Mouse (Mus musculus): Measurements from ENCODE around the gene Mrps18c.
A peak's percentile ranks its signal among the peaks of the same experiment; 100 is the strongest.

The Mrps18c gene

DNA sequence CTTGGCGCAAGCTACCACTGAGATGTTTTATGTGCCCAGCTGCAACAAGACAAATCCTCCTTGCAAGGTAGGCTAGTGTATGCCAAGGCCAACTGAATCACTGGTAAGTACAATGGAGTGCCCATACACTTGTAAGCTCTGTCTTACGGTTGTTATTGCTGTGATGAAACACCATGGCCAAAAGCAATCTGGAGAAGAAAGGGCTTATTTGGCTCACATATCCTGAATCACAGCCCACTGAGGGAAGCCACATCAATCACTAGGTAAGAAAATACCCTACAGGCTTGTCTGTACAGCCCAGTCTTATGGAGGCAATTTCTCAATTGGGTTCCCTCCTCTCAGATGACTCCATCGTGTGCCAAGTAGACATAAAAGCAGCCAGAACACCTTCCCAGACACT lies 30.3 kb downstream of the Mrps18c start:
- DNase-seq = no peak

DNA sequence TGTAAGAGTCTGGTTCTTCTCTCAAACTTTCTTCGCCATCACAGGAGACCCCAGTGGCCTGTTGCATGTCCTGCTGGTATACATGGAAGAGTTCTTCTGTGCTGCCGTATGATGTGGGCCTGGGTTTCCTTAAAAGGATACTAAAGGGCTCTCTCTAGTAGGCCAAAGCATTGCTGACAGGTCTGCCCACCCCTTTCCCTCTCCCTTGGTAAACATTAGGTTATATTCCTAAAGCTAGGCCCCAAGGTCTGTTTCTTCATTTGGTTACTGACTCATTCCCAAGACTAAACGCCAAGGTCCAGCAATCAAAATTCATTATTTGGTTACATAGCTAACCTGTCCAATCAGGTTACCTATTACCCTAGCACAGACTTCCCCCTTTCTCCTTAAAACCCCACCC lies 34.3 kb downstream of the Mrps18c start:
- no peak for DNase-seq

DNA sequence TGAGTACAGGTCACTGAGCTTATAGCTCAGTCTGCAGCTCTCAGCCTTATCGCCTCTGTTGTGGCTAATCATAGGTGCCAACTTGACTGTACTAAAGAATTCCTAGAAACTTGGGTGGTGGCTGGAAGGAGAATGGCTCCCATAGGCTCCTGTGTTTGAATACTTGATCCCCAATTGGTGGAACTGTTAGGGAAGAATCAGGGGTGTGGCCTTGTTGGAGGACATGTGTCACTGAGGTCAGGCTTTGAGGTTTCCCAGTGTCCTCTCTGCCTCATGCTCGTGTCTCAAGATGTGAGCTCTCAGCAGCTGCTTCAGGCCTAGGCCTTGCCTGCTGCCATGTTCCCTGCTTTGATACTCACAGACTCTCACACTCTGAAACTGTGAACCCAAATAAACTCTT lies 35.4 kb downstream of the Mrps18c start:
- no peak for DNase-seq

DNA sequence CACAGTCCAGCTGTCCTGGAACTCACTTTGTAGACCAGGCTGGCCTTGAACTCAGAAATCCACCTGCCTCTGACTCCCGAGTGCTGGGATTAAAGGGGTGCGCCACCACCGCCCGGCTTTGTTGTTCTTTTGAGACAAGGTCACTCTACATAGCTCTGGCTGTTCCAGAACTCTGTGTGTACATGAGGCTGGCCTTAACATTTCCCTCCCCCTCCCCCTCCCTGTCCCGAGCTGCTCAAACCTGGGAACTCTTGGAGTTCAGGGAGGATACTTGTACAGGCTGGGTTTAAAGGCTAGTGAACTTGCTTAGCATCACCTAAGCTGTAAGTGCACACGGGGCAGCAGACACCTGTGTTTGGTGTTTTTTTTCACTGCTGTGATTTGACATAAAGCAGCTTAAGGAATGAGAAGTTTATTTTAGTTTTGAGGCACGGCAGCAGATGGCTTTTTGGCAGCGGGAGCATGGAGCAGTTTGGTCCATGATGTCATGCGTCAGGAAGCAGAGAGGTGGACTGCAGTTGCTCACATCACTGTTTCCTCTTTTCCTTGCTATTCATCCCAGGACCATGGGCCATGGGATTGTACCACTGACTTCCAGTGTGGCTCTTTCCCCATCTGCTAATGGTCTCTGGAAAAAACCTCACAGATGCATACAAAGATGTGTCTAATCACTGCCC lies 37.6 kb downstream of the Mrps18c start:
- no peak for DNase-seq

DNA sequence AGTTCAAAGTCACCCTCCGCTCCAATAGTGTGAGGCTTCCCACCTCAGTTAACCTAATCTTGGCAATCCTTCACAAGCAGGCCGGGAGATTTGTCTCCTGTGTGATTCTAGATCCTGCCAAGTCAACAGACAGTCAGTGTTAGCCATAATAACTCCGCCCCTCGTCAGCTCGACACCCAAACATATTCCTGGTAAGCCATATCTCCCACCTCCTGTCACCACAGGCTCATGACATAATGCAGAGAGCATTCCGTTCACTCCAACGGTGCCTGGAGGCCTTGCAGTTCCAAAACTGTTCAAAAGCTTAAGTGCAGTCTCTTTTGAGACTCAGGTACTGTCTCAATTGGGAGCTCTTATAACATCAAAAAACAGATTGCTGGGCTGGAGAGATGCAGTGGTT lies 39.5 kb downstream of the Mrps18c start:
- no peak for DNase-seq

DNA sequence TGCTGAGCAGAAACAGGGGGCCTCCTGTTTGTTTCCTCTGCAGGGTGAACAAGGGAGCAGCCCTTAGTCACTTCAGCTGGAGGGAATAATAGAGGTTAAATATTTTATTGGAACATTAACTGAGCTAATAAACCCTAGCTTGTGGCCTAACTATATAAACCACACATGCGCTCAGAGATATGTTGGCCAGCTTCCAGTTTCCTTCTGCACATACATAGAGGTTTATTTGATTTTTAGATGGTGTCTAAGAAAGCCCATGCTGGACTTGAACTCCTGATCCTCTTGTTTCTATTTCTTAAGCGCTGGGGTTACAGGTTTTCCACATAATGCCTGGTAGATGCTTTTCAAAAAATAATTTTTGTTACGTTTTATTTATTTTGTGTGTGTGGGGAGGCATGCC lies 46.1 kb downstream of the Mrps18c start:
- no peak for DNase-seq

DNA sequence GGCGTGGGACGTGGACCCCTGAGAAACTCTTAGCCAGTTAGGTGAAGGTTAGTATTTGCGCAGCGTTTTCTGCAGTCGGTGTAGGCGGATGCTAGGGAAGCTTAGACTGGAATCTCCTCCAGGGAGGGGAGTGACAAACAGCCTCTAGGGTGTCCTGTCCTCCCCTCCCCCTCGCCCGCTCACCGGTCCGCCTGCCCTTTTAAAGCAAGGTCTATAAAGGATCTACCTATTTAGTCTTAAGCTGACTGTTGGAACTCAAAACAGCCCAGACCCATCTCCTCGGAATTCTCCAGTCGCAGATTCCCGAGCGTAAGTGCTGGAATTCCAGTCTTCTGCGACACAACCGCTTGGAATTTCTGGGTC lies 47.0 kb downstream of the Mrps18c start, which contains the start of gene Gpat3:
Gene Gpat3 (plus strand): TSS at position 229 of the 363 bp plus-strand sequence.
- peak; percentile 51 for DNase-seq

DNA sequence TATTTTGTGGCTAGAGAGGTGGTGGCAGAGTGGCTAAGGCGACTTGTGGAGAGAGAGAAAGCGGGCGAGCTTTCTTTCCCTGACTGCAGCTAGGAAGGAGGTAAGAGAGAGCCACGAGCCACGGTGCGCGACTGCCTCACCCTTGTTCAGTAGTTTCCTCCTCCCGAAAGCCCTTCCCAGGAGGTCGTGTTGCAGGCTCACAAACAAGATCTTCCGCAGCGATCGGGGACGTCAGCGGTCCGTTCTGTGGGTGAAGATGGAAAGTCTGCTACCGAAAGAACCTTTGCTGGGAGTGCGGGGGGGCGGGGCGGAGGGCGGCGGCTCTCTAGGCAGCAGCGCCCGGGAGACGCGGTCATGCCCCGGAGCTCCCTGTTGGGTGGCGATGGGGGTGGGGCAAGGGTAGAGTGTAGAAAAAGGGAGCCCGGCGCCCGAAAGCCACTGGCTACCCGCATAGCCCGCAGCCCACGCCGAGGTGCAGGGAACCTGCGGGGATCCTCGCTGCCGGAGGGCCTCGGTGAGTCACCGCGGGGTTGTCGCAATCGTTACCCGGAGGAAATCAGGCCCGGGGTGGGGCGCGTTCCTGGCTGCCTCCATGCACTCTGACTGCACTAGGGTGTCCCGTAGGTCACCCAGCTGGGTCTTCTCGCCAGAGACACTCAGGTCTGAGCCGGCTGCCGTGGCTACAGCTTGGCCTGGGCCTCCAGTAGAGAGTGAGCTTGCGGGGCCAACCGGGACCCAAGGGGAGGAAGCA lies 47.6 kb downstream of the Mrps18c start:
- DNase-seq = peak; percentile 61

DNA sequence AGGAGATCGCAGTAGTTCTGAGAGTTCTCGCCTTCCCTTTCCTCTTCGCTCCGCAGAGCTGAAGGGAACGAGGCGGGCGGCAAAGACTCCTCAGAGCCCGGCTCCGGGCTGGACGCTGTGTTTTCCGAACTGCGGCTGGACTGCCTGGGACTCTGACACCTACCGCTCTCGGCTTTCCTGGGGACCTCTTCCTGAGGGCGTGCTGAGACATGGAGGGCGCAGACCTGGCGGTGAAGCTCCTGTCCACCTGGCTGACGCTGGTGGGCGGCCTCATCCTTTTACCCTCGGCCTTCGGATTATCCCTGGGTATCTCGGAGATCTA lies 48.1 kb downstream of the Mrps18c start:
- no peak for DNase-seq

DNA sequence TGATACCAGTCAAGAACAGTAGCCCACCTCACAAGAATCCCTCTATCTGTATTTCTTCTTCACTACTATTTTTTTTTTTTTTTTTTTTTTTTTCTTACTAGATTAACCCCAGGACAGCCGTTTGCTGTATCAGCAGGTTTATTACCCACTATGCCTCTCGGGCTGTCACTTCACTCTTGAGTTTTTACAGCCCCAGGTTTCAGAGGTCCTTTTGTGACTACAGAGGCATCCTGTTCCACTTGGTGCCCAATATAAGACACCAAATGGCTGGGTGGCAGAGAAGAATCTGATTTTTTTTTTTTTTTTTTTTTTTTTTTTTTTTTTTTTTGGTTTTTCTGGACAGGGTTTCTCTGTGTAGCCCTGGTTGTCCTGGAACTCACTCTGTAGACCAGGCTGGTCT lies 48.7 kb downstream of the Mrps18c start:
- DNase-seq = no peak

DNA sequence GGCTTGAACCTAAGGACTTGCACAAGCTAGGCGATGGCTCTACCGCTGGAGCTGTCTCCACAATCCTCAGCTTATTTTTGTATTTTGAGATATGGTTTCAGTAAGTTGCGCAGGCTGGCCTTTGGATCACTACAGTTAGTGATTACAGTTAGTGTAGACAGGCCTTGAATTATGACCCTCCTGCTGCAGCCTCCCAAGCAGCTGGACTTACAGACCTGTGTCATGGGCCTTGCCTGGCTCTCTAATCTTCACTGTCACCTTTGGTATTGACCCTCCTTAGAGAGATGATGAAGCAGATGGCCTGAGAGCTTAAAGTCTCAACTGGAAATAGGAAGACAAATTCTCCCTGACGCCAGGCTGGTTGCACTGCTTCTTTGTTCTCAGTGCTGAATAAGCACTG lies 55.5 kb downstream of the Mrps18c start:
- DNase-seq = no peak

Measured in cerebellum, adult 8-10 months (tissue).